ENCODE assay signal across 8 mouse cellular contexts in genomic region chr15:10469641-10470150, GRCm38 (mm10). TPM values are rescaled to one million over a fixed set of nuclear protein-coding genes. Genes with fewer than 3 reads are reported as not detected.
A peak's percentile ranks its signal among the peaks of the same experiment; 100 is the strongest.
DNase-seq lines count a peak whose midpoint lies in the region; ATAC-seq lines count a peak whose summit lies in the region.

No protein-coding gene starts in this region.

- H3K9ac ChIP-seq in midbrain, embryonic 12.5 days (replicated peaks) = peak overlapping the region; percentile 84

- no peaks in the 10 kb centered on the region for H3K27me3 ChIP-seq in forebrain, embryonic 10.5 days (ENCODE audit: poor library complexity, severe bottlenecking)
- no peaks in the 10 kb centered on the region for H3K27me3 ChIP-seq in midbrain, embryonic 12.5 days

- peak; percentile 31 for ATAC-seq in midbrain, embryonic 12.5 days (ENCODE audit: low FRiP score, low read depth)

- peaks cover 27% of the 10 kb centered on the region for H3K4me1 ChIP-seq in forebrain, embryonic 10.5 days
- peaks cover 19% of the 10 kb centered on the region for H3K4me1 ChIP-seq in midbrain, embryonic 12.5 days

- H3K36me3 ChIP-seq in forebrain, embryonic 10.5 days (replicated peaks) = peaks cover 11% of the 10 kb centered on the region
- H3K36me3 ChIP-seq in midbrain, embryonic 12.5 days = no peaks in the 10 kb centered on the region

- H3K9me3 ChIP-seq in forebrain, embryonic 10.5 days = no peaks in the 10 kb centered on the region
- no peaks in the 10 kb centered on the region for H3K9me3 ChIP-seq in midbrain, embryonic 12.5 days

- peak; percentile 59 for DNase-seq in cerebellum, adult 9-10 months
- DNase-seq in cerebellum, adult 11-12 months = no peak
- peak; percentile 29 to 30 for DNase-seq in right cerebral cortex, adult 2 months (ENCODE audit: low spot score in 2 of 2)
- DNase-seq in right cerebral cortex, postnatal 36 days (ENCODE audit: low spot score in 2 of 2) = no peak
- no peak for DNase-seq in forebrain, embryonic 10.5 days (ENCODE audit: extremely low spot score, low spot score)
- peak; percentile 12 for DNase-seq in layer of hippocampus, adult 9-11 months
- DNase-seq in thymus, postnatal 14 days = peak; percentile 48

- peak overlapping the region; percentile 84 for H3K4me3 ChIP-seq in forebrain, embryonic 10.5 days
- peak overlapping the region; percentile 89 for H3K4me3 ChIP-seq in midbrain, embryonic 12.5 days

- H3K27ac ChIP-seq in forebrain, embryonic 10.5 days = peak overlapping the region; percentile 92
- peak overlapping the region; percentile 85 for H3K27ac ChIP-seq in midbrain, embryonic 12.5 days (replicated peaks)

- under 1% methylated on average over 39 of the region's 40 CpGs for WGBS in forebrain, embryonic 10.5 days
- WGBS in midbrain, embryonic 12.5 days = under 1% methylated on average over 40 of the region's 40 CpGs

- peak overlapping the region; percentile 63 for H3K4me2 ChIP-seq in midbrain, embryonic 12.5 days (replicated peaks)

RNA-seq across cellular contexts. Expression of gene Dnajc21, which starts 0.6 kb away (rescaled TPM):
- 11.3 and 12.2 TPM in 2 replicates for polyA plus RNA-seq in forebrain, embryonic 10.5 days (2016; fragmentation: Nextera tagmentation; extraction: Ambion mirVana)
- 16.3 and 18.6 TPM in 2 replicates for polyA plus RNA-seq in midbrain, embryonic 12.5 days (2016; fragmentation: Nextera tagmentation; extraction: Ambion mirVana)

RNA-seq across cellular contexts. Expression of gene Brix1, which starts 16.1 kb away (rescaled TPM):
- 131 and 137 TPM in 2 replicates for polyA plus RNA-seq in forebrain, embryonic 10.5 days (2016; fragmentation: Nextera tagmentation; extraction: Ambion mirVana)
- 101 and 119 TPM in 2 replicates for polyA plus RNA-seq in midbrain, embryonic 12.5 days (2016; fragmentation: Nextera tagmentation; extraction: Ambion mirVana)

RNA-seq across cellular contexts. Expression of gene Rad1, which starts 16.1 kb away (rescaled TPM):
- polyA plus RNA-seq in forebrain, embryonic 10.5 days (2016; fragmentation: Nextera tagmentation; extraction: Ambion mirVana) = 54.2 and 58.2 TPM in 2 replicates
- 41.3 and 42.4 TPM in 2 replicates for polyA plus RNA-seq in midbrain, embryonic 12.5 days (2016; fragmentation: Nextera tagmentation; extraction: Ambion mirVana)

Comparison
In these comparisons a context has a peak if more than half of its experiments do, and no peak if none do; other contexts are left out.
1. DNase-seq: peak in cerebellum, adult 9-10 months (single experiment), right cerebral cortex, adult 2 months (2 of 2), layer of hippocampus, adult 9-11 months (single experiment) and thymus, postnatal 14 days (single experiment); none in cerebellum, adult 11-12 months (single experiment), right cerebral cortex, postnatal 36 days (0 of 2) and forebrain, embryonic 10.5 days (single experiment).